Mouse (Mus musculus) liver, postnatal 0 days (tissue): ENCODE results near the gene Tcf20.
"Not testable (repeated sequence)": the region's sequence is repeated elsewhere in the genome, so short reads cannot be mapped to it uniquely, and the experiment has no call there.

Experiments
- CTCF ChIP-seq: sonication (generic); IDR thresholded peaks from 2 replicates; pipeline ENCODE4 v1.5.1; 2016; ENCODE audit warnings: antibody characterized with exemption, low read depth
- EP300 ChIP-seq: IDR thresholded peaks from 2 replicates; pipeline ENCODE4 v1.6.1; 2016; ENCODE audit warnings: antibody characterized with exemption, low read depth, mild to moderate bottlenecking

- TF ChIP-seq CTCF, EP300: not testable (repeated sequence)
Observed at GRCm38 (mm10) chr15:82777856-82778255, 209.8 kb downstream of the Tcf20 start.
